Mouse (Mus musculus) megakaryocyte, adult 5-6 weeks (primary cell): ENCODE results near the gene Elmod3. TPM values are rescaled to one million over a fixed set of nuclear protein-coding genes. Genes with fewer than 3 reads are reported as not detected.
A peak's percentile ranks its signal among the peaks of the same experiment; 100 is the strongest.
"Not testable (repeated sequence)": the region's sequence is repeated elsewhere in the genome, so short reads cannot be mapped to it uniquely, and the experiment has no call there.

Source experiments
- ATAC-seq: 2 replicates; pipeline ENCODE4 v1.8.0; 2016; ENCODE audit warnings: mild to moderate bottlenecking, inconsistent platforms; ENCODE audit not compliant: poor library complexity, severe bottlenecking
- total RNA-seq, 2 experiments: library from RNA; stranded (forward) in 1 of 2; stranded (reverse) in 1 of 2; fragments of 153-499, 151-499 nt in 1 of 2; fragments of 221-1000, 200-1000 nt in 1 of 2; gene quantifications; 2 replicates each; pipeline versions ENCODE4 v1.2.3 to v1.2.4; 2015 to 2017

Gene Elmod3
- total RNA-seq, 2 experiments from 2014 or later = 7.0 to 10.2 TPM

- ATAC-seq = no peak
These were observed 54.9 kb downstream of the Elmod3 start for GRCm38 (mm10) chr6:72543265-72543850.

GRCm38 (mm10) chr6:72538562-72539031, 59.6 kb downstream of the Elmod3 start:
- peak; percentile 86 for ATAC-seq

GRCm38 (mm10) chr6:72537998-72538500, 60.2 kb downstream of the Elmod3 start:
- 0 out of 2 replicates have a peak, but pooled peaks have one; percentile 1 for ATAC-seq

GRCm38 (mm10) chr6:72535165-72535564, 63.0 kb downstream of the Elmod3 start:
- ATAC-seq = peak; percentile 66

- ATAC-seq = peak; percentile 65
These were observed 64.0 kb downstream of the Elmod3 start for GRCm38 (mm10) chr6:72534035-72534809.

GRCm38 (mm10) chr6:72533555-72533954, 64.7 kb downstream of the Elmod3 start:
- not testable (repeated sequence) for ATAC-seq

GRCm38 (mm10) chr6:72532580-72532979, 65.6 kb downstream of the Elmod3 start:
- no peak for ATAC-seq

- ATAC-seq = no peak
These were observed 69.6 kb downstream of the Elmod3 start for GRCm38 (mm10) chr6:72528410-72529151.

- no peak for ATAC-seq
These were observed 71.1 kb downstream of the Elmod3 start for GRCm38 (mm10) chr6:72527070-72527469.

- no peak for ATAC-seq
These were observed 74.1 kb downstream of the Elmod3 start for GRCm38 (mm10) chr6:72524160-72524559.

- no peak for ATAC-seq
These were observed 75.0 kb downstream of the Elmod3 start for GRCm38 (mm10) chr6:72523222-72523621.

GRCm38 (mm10) chr6:72522288-72522687, 75.9 kb downstream of the Elmod3 start:
- ATAC-seq = peak; percentile 72

- ATAC-seq = no peak
These were observed 76.6 kb downstream of the Elmod3 start, which contains the start of gene Sh2d6 for GRCm38 (mm10) chr6:72521607-72522006. Gene Sh2d6 (minus strand): TSS chr6:72521707.

- no peak for ATAC-seq
These were observed 77.3 kb downstream of the Elmod3 start for GRCm38 (mm10) chr6:72520904-72521303.

GRCm38 (mm10) chr6:72519892-72520663, 78.1 kb downstream of the Elmod3 start:
- no peak for ATAC-seq

GRCm38 (mm10) chr6:72519303-72519702, 78.9 kb downstream of the Elmod3 start:
- no peak for ATAC-seq

GRCm38 (mm10) chr6:72518842-72519241, 79.4 kb downstream of the Elmod3 start:
- ATAC-seq = no peak
